Mouse (Mus musculus): ENCODE measurements around the gene Zcchc10.

DNA sequence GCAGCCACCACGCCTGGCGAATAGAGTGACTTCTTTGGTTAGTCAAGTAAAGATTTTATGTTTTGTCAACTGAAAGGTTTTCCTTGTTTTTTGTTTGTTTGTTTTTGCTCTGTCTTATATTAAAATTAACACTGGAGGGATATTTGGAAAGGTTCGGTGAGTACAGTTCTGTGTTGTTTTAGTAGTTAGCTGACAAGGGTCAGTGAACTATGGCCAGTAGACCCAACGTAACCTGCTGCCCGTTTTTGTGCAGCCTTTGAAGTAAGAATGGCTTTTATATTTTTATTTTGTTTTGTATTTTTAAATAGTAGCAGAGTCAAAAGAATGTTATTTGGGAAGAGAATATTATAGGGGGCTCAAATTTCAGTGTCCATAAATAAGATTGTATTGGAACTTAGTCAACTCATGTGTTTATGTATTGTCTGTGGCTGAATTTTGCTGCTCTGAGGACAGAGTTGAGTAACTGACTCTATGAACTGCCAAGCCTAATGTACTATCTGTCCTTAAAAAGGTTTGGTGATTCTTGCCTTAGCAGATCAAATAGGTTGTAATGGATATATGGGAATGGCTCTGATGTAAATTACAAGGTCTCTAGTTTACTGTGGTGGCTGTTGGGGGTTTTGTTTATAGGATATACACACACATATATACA is 34.2 kb downstream of the Zcchc10 start:
- TF ChIP-seq POLR2A (IDR thresholded peaks at IDR 0.05; ENCODE audit: borderline replicate concordance, extremely low read depth, low read depth, low read length) (no peak), CTCF (IDR thresholded peaks at IDR 0.05; ENCODE audit: insufficient read depth, low read length) (no peak)
